Mouse (Mus musculus): ENCODE measurements around the gene Cts6.
"Not testable (repeated sequence)": the region's sequence is repeated elsewhere in the genome, so short reads cannot be mapped to it uniquely, and the experiment has no call there.

Gene Cts6

GRCm38 (mm10) chr13:61203310-61203709 is at the start of gene Cts6:
Gene Cts6, minus strand, starts transcription at chr13:61203410.
- DNase-seq (ENCODE audit: low spot score) = no peak

GRCm38 (mm10) chr13:61241076-61241947 is 38.1 kb upstream of the Cts6 start:
- DNase-seq (ENCODE audit: low spot score) = no peak

- not testable (repeated sequence) for DNase-seq (ENCODE audit: low spot score)
These were observed 17.9 kb downstream of the Cts6 start for GRCm38 (mm10) chr13:61185151-61185933.

- DNase-seq (ENCODE audit: low spot score) = no peak
These were observed 38.6 kb downstream of the Cts6 start for GRCm38 (mm10) chr13:61164622-61165021.

- no peak for DNase-seq (ENCODE audit: low spot score)
These were observed 39.1 kb downstream of the Cts6 start, which contains the start of gene Ctsr for GRCm38 (mm10) chr13:61164156-61164555. Gene Ctsr, minus strand, starts transcription at chr13:61164256.
